Mouse (Mus musculus): Measurements from ENCODE around the gene Rhbdl3.
A peak's percentile ranks its signal among the peaks of the same experiment; 100 is the strongest.
"Not testable (repeated sequence)": the region's sequence is repeated elsewhere in the genome, so short reads cannot be mapped to it uniquely, and the experiment has no call there.

Gene Rhbdl3

GRCm38 (mm10) chr11:80312565-80312964, 11.9 kb downstream of the Rhbdl3 start:
- DNase-seq (ENCODE audit: low read depth, low spot score), result peak; percentile 34

DNA sequence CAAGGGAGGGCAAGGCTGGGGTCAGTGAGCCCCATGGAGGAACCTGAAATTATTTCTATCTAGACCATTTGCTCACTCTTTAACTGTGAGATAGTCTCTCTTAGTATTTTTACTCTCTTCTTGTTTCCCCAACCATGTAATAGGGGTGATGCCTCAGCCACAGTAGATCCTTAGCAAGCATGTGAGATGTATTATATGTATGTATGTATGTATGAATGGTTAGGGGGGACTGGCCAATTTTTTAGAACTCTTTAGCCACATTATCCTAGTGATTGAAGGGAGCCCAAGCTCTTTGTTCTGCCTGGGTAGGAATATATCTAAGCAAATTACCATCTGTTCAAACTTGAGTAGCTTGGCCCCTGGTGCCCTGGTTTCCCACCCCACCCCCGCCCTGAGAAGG, 12.8 kb downstream of the Rhbdl3 start:
- no peak for DNase-seq (ENCODE audit: low read depth, low spot score)

DNA sequence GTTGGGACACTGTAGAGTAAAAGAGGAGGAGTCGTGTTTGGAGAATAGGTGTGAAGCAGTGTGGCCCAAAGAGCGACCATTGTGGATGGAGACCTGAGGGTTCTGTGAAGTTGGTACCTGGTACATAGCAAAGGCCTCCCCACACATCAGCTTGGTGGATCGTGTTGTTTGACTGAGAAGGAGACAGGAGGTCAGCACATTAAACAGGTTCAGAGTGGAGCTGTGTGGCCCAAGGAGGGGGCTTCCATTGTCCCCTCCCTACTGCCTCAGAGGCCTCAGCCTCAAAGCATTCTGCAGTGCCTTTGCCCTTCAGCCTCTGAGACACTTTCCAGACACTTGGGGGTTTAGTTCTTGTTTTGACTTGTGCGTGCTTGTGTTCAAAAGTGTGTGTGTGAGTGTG, 13.2 kb downstream of the Rhbdl3 start:
- no peak for DNase-seq (ENCODE audit: low read depth, low spot score)

DNA sequence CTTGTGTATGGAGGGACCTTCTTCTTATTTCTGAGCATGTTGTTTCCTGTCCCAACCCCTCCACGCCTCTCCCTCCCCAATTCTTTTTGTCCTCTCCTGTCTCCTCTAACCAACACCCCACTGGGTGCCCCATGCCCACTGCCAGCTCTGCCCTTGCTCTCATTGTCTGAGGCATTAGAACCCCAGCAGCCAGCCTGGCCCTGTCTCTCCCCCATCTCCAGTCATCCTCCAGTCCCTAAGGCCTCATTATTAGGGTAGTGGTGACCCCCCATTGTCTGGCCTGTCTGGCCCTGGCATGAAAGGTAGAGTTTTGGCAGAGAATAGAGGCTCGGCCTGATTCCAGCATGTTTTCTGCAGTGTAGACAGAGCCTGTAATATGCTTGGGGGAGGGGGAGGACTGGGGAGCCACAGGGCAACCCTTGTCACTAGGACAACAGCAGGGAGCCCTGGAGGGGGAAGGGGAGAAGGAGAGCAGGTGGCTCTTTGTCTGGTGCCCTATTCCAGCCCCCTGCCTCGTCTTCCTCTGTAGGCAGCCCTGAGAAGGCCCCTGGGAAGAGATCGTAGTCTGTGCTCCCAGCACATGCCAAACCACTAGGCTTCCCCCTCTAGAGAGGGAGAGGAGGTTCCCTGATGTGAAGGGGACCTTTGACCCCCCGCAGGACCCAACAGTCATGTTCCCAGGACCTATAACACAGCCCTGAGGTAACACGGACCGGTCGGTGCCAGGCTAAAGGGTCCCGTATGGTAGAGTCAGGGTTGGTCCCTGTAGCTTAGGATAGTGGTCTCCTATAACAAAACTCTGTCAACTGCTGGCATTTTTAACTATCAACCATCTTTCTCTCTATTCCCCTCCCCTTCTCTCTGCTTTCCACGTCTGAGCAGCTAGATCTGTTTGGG, 15.3 kb downstream of the Rhbdl3 start:
- DNase-seq (ENCODE audit: low read depth, low spot score), result no peak

DNA sequence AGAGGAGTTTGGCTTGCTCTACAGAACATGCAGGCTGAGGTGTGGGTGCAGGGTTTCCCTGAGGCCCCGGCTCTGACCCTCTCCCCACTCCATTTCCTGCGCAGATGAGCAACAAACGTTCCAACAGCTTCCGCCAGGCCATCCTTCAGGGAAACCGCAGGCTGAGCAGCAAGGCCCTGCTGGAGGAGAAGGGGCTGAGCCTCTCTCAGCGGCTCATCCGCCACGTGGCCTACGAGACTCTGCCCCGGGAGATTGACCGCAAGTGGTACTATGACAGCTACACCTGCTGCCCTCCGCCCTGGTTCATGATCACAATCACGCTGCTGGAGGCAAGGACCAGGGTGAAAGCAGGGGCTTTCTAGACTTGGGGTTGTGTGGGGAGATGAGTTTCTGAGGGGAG, 22.5 kb downstream of the Rhbdl3 start:
- DNase-seq (ENCODE audit: low read depth, low spot score), result no peak

GRCm38 (mm10) chr11:80324636-80325035, 23.9 kb downstream of the Rhbdl3 start:
- peak; percentile 64 for DNase-seq (ENCODE audit: low read depth, low spot score)

- DNase-seq (ENCODE audit: low read depth, low spot score), result peak; percentile 21
These were observed 32.1 kb downstream of the Rhbdl3 start for GRCm38 (mm10) chr11:80332709-80333400.

- peak; percentile 22 for DNase-seq (ENCODE audit: low read depth, low spot score)
These were observed 35.1 kb downstream of the Rhbdl3 start for GRCm38 (mm10) chr11:80335609-80336350.

DNA sequence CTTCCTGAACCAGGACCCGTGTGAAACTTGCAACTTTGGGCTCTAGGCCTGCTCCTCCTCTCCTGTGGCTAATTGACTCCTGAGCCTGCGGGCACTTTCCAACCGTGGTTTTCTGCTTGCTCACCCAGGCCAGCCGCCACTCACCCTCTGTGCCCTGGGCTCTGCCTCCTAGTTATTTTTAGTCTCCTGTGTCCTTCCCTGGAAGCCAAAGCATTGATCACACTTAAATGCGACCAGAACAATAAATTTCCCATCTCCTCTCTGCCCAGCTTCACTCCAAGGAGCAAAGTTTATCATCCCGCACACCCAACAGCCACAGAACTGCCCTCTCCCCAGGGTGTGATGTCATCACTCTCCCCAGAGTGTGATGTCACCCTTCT, 35.6 kb downstream of the Rhbdl3 start:
- no peak for DNase-seq (ENCODE audit: low read depth, low spot score)

DNA sequence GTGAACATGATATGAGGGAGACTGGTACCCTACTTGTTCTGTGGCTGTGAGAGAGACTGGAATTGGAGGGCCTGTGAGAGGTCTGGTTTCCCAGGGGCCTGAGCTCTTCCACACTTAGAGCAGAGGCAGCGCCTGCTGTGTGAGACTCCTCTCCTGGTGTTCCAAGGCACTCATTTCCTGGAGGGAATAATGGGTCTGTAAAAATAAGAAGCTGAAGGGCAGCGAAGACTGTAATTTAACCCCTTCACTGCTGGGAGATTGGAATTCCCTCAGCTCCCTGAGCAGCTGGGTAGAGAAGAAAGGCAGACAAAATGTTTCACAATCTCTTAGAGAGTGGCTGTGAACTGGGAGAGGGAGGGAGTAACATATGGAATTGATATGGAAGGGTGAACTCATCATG, 41.8 kb downstream of the Rhbdl3 start:
- DNase-seq (ENCODE audit: low read depth, low spot score), result no peak

DNA sequence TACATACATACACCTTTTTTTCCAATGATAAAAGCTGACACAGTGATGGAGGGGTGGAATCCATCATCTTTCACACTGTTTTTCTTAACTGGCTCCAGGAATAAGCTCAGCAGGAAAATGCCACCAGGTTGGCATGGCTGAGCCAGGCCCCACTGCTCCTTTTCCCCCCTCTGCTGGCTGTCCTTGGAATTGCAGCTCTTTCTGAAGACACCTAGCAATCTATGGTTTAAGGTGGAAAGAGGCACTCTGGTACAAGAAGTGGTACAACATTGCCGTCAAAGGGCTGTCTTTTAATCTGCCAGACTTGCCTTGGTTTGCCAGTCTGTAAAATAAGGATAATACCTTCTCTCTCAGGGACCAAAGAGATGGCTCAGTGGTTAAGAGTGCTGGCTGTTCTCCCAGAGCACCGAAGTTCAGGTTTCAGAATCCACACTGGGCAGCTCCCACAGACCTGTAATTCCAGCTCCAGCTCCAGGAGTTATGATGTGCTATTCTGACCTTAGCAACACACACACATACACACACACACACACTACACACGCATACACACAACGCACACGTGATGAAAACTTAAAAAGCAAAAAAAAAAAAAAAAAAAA, 51.2 kb downstream of the Rhbdl3 start:
- DNase-seq (ENCODE audit: low read depth, low spot score), result peak; percentile 67

- peak; percentile 70 for DNase-seq (ENCODE audit: low read depth, low spot score)
These were observed 54.1 kb downstream of the Rhbdl3 start for GRCm38 (mm10) chr11:80354832-80355231.

DNA sequence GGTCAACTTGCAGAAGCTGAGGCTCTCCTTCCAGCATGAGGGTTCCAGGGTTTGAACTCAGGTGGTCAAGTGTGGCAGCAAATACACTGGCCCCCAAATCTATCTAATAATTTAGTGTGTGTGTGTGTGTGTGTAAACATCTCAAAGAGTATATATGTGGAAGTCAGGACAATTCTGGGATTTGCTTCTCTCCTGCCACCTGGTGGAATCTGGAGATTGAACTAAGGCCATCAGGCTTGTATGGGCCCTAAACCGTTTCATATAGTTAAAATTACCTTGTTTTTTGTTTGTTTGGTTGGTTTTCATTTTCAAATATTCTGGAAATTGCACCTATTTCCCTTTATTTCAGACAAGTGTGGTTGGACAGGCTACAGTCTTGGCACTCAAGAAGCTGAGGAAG, 68.2 kb downstream of the Rhbdl3 start:
- no peak for DNase-seq (ENCODE audit: low read depth, low spot score)

GRCm38 (mm10) chr11:80376651-80377050, 75.9 kb downstream of the Rhbdl3 start:
- no peak for DNase-seq (ENCODE audit: low read depth, low spot score)

DNA sequence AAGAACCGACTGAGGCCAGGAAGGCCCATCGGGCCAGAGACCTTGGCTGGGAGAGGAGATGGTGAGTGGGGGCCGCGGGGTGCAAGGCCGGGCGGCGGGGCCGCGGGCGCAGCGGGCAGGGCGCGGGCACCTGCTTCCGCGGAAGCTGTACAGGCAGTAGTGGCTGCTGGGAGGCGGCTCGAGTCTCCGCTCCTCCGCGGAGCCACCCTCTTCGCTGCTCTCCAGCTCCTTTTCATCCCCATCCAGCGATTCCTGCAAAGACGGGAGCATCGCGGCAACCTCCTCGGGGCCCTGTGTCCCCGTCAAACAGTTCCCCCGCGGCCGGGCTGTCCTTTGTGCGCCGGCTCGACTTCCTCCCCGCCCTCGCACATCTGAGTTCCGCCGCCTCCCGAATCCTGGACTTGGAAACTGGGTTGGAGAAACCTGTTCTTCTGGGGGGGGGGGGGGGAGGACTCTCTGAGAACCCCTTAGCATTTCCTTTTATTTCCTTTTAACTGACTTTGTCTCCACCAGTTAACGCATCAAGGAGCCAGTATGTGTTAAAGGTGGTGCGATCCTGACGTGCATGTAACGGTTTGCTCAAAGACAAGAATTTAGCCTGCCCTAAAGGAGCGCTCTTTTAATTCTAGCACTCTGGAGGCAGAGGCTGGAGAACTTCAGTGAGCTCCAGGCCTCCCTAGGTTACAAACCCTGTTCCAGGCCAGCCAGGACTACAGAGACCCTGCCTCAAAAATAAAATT, 77.2 kb downstream of the Rhbdl3 start, which contains the start of gene 5730455P16Rik:
Gene 5730455P16Rik, minus strand, starts transcription at position 323 of the 740 bp plus-strand sequence.
- peak; percentile 90 for DNase-seq (ENCODE audit: low read depth, low spot score)

DNA sequence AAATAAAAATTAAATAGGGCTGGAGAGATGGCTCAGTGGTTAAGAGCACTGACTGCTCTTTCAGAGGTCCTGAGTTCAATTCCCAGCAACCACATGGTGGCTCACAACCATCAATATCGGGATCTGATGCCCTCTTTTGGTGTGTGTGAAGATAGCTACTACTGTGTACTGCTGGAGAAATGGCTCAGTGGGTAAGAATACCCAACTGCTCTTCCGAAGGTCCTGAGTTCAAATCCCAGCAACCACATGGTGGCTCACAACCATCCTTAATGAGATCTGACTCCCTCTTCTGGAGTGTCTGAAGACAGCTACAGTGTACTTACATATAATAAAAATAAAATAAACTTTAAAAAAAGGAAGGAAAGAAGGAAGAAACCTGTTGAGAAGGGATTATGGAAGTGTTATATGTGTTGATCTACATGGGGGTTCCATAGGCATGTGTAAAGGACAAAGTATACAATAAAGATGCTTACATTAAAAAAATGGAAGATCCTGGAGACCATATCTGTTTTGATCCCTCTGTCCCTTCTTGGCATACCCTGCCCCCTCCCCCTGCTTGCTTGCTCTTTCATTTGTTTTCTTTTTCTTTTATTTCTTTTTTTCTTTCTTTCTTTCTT, 77.8 kb downstream of the Rhbdl3 start:
- DNase-seq (ENCODE audit: low read depth, low spot score), result peak; percentile 40

GRCm38 (mm10) chr11:80379184-80379583, 78.5 kb downstream of the Rhbdl3 start:
- not testable (repeated sequence) for DNase-seq (ENCODE audit: low read depth, low spot score)

DNA sequence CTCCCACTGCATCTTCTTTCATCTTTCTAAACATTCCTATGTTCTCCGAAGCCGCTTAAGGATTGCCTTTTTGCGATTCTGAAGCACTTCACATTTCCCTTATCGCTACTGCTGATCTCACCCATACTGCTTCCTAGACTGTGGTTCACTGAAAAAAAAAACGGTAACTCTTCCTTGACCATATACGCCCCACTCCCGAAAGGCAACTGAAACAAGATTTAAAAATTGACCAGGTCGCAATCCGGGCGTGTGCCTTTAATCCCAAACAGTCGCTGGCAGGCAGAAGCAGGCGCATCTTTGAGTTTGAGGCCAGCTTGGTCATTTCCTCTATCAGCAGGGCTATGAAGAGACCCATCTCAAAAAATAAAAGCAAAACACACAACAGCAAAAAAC, 81.9 kb downstream of the Rhbdl3 start:
- peak; percentile 24 for DNase-seq (ENCODE audit: low read depth, low spot score)

DNA sequence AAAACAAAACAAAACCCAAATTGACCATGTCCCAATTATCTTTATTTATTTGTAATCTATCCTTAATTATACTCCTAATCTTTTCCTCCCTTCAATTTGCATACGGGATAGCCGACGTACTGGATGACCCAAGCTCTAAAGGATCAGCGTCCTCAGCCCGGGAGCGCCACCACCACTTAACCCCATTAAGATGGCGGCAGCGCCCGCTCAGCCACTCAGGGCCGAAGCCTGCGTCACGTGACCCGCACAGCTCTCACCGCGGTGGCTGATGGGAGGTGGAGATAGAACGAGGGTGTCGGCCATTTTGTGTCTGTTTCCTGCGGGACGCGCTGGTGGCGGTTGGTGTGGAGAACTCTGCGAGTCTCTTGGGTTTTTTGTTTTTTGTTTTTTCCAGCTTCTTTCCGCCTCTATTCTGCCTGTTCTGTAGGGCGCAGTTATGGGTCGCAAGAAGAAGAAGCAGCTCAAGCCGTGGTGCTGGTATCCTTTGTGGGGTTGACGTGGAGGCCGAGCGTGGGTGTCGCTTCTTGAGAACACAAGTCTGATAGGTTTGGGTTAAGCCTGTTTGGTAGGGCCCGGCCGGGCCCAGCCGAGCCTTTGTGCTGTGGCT, 82.4 kb downstream of the Rhbdl3 start, which contains the start of gene Zfp207:
Gene Zfp207, plus strand, starts transcription at position 261 of the 607 bp plus-strand sequence.
- DNase-seq (ENCODE audit: low read depth, low spot score), result peak; percentile 98

DNA sequence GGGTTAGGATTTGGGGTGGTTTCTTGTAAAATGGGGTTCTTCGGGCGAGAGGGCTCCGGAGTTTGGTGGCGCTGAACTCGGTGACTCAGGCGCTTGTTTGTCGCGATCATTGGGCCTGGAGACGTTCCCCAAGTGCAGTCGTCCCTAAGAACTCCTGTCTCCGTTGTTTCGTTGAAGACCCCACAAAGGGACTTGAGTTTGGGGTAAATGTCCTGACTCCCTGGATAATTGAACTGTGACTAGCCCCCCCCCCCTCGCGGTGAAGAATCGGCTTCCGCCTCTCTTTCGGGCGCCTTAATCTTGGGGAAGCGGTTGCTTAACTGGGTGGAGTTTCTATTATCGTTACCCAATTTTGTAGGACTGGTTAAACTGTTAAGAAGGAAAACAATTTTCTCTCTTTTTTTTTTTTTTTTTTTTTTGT, 82.9 kb downstream of the Rhbdl3 start:
- peak; percentile 38 for DNase-seq (ENCODE audit: low read depth, low spot score)
